Mouse (Mus musculus) intestine, postnatal 0 days (tissue): Measurements from ENCODE around the gene Sass6. TPM values are rescaled to one million over a fixed set of nuclear protein-coding genes. Genes with fewer than 3 reads are reported as not detected.

ENCODE experiments used
- ATAC-seq: fragments of 200-750 bp; cut with Nextera tagmentation; 2 replicates; pipeline ENCODE4 v1.8.0; 2017; ENCODE audit warnings: mild to moderate bottlenecking, moderate TSS enrichment, moderate library complexity
- H3K27ac ChIP-seq: fragments of 300-500 bp; sonication (generic); 2 replicates; pipeline ENCODE4 v1.5.1; 2014; ENCODE audit warnings: mild to moderate bottlenecking, low read depth, low read length, moderate library complexity
- H3K27me3 ChIP-seq: fragments of 300-500 bp; sonication (generic); replicated peaks from 2 replicates; pipeline ENCODE4 v1.6.1; 2014; ENCODE audit warnings: low read length, mixed read lengths; ENCODE audit not compliant: control insufficient read depth, insufficient read depth
- H3K36me3 ChIP-seq: fragments of 300-500 bp; sonication (generic); 2 replicates; pipeline ENCODE4 v1.6.1; 2014; ENCODE audit warnings: mild to moderate bottlenecking, moderate library complexity; ENCODE audit not compliant: control insufficient read depth, insufficient read depth
- H3K4me1 ChIP-seq: fragments of 300-500 bp; sonication (generic); replicated peaks from 2 replicates; pipeline ENCODE4 v1.6.1; 2014; ENCODE audit warnings: antibody characterized with exemption, low read length, mixed read lengths; ENCODE audit not compliant: control insufficient read depth, insufficient read depth
- H3K4me2 ChIP-seq: fragments of 300-500 bp; sonication (generic); replicated peaks from 2 replicates; pipeline ENCODE4 v1.6.1; 2014; ENCODE audit warnings: low read depth, mild to moderate bottlenecking, moderate library complexity
- H3K4me3 ChIP-seq: fragments of 300-500 bp; sonication (generic); 2 replicates; pipeline ENCODE4 v1.5.1; 2014; ENCODE audit warnings: low read depth, low read length
- H3K9ac ChIP-seq: fragments of 300-500 bp; sonication (generic); 2 replicates; pipeline ENCODE4 v1.6.1; 2014; ENCODE audit warnings: mild to moderate bottlenecking, low read depth, low read length
- H3K9me3 ChIP-seq: fragments of 300-500 bp; sonication (generic); 2 replicates; pipeline ENCODE4 v1.6.1; 2016; ENCODE audit warnings: mixed run types; ENCODE audit not compliant: control insufficient read depth
- CTCF ChIP-seq: sonication (generic); IDR thresholded peaks from 2 replicates; pipeline ENCODE4 v1.5.1; 2016; ENCODE audit warnings: low read depth, mild to moderate bottlenecking, control low read depth, antibody characterized with exemption, moderate library complexity
- WGBS: fragments of 180-500 bp; shearing (Covaris S2); extraction: QIAGEN DNeasy Blood & Tissue Kit; methylation state at CpG from one replicate; pipeline ENCODE4 v1.1.7; 2014; 5-methylcytosine and 5-hydroxymethylcytosine counted together
- polyA plus RNA-seq: library from polyadenylated mRNA; unstranded; fragments of >200 nt; fragmentation: Nextera tagmentation; extraction: Ambion mirVana; gene quantifications from 2 replicates; pipeline ENCODE4 v1.2.1, GENCODE M21; 2015

Sass6 gene
- polyA plus RNA-seq, 1 experiment from 2014 or later = 4.1 TPM

DNA sequence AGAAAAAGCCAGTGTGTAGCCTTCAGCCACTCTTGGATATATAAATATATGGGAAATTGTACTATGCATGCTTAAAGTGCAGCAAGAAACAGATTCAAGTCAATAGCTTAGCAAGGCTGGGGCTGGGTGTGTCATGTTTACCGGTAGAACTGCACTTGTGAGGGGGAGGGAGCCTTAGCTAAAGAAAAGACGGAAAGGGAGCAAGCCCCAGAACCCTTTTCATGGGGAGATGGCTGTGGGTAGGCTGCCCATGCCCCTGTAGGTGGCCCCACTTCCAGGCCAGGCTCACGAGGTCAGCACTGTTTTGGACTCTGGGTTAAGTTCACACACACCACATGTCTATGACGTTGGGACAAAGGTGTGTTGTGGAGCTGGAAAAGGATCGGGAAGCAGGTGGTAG lies 41.0 kb downstream of the Sass6 start:
- Histone ChIP-seq H3K9ac (no peak overlapping the region), H3K4me1 (0 out of 2 replicates have a peak, but pooled peaks cover 3% of the 10 kb centered on the region), H3K4me2 (no peak overlapping the region), H3K27ac (0 out of 2 replicates have a peak overlapping the region, but pooled peaks have one; percentile 15), H3K9me3 (no peaks in the 10 kb centered on the region), H3K4me3 (no peak overlapping the region), H3K27me3 (no peaks in the 10 kb centered on the region), H3K36me3 (peaks cover 68% of the 10 kb centered on the region)
- no peak for TF ChIP-seq CTCF
- no peak for ATAC-seq
- WGBS = 44% methylated on average over 5 of the region's 5 CpGs

DNA sequence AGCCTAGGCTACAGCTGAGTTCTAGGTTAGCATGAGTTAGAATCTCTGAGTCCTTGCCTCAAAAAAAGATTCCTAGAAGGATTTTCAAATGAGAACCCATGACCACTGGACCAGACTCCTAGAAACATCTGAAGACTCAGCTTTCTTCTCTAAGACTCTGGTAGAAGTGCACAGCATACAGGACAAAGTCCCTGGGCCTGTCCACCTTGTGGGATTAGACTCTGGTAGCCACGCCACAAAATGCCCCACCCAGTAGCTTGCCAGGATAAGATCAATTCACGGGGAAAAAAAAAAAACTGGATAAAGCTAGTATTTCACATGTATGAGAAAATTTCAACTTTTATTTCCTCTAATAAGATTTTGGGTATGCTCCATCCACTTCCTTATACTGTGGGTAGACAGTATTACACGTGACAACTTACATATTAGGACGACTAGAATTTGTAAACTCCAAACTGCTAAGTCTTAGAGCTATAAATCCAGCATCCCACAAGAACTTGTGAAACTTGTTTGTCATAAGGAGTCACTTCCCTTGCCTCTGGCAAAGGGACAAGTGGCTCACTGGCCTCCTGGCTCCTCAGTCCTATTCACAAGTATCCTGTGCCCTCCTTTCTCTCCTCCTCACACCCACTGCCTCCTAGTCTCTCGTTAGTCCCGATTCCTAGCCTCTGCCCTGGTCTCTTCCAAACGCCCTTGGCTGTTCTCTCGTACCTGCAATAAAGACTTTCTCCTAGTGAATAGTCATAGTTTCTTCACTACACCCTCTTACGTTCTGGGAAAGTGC lies 43.1 kb downstream of the Sass6 start:
- peak; percentile 84 for ATAC-seq
- H3K27ac ChIP-seq = no peak overlapping the region

DNA sequence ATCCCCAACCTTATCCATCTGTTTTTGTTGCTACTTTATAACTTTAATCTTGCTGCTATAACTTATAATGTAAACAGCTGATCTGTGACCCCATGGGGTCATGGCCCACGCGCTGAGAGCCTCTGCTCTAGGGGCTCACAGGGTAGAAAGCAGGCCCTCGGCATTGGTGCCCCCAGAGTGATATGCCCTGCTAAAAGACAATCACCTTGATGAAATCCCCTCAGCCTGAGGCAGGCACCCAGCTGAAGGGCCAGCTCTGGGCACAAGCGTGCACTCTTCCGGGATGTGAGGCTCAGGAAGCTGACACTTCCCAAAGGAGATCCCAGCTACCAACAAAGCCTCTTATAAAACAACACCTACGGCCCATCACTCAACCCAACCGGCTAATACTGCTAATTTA lies 43.8 kb downstream of the Sass6 start:
- 82% methylated on average over 7 of the region's 7 CpGs for WGBS

More for the DNA sequence above, 43.1 kb downstream of the Sass6 start:
- peaks cover 75% of the 10 kb centered on the region for H3K36me3 ChIP-seq
- TF ChIP-seq CTCF = no peak
- H3K27me3 ChIP-seq = no peaks in the 10 kb centered on the region
- 0 out of 2 replicates have a peak, but pooled peaks cover 3% of the 10 kb centered on the region for H3K4me1 ChIP-seq
- 52% methylated on average over 9 of the region's 9 CpGs for WGBS
- no peaks in the 10 kb centered on the region for H3K9me3 ChIP-seq
- no peak overlapping the region for H3K4me3 ChIP-seq
- H3K4me2 ChIP-seq = no peak overlapping the region
- no peak overlapping the region for H3K9ac ChIP-seq

GRCm38 (mm10) chr3:116640024-116640423 lies 45.2 kb downstream of the Sass6 start:
- H3K4me1 ChIP-seq = 0 out of 2 replicates have a peak, but pooled peaks cover 3% of the 10 kb centered on the region
- H3K27me3 ChIP-seq = no peaks in the 10 kb centered on the region
- H3K27ac ChIP-seq = no peak overlapping the region
- peaks cover 69% of the 10 kb centered on the region for H3K36me3 ChIP-seq
- no peak overlapping the region for H3K4me3 ChIP-seq
- TF ChIP-seq CTCF = no peak
- ATAC-seq = no peak
- no peak overlapping the region for H3K4me2 ChIP-seq
- H3K9ac ChIP-seq = no peak overlapping the region
- WGBS = 73% methylated on average over 1 of the region's 1 CpGs
- H3K9me3 ChIP-seq = no peaks in the 10 kb centered on the region

More for the DNA sequence above, 43.8 kb downstream of the Sass6 start:
- no peak overlapping the region; the same call in 1 of the 2 replicates for H3K27ac ChIP-seq
- H3K36me3 ChIP-seq = peaks cover 73% of the 10 kb centered on the region
- no peak for TF ChIP-seq CTCF
- 0 out of 2 replicates have a peak, but pooled peaks cover 3% of the 10 kb centered on the region for H3K4me1 ChIP-seq
- H3K9ac ChIP-seq = no peak overlapping the region
- no peak for ATAC-seq
- no peak overlapping the region for H3K4me3 ChIP-seq
- H3K4me2 ChIP-seq = no peak overlapping the region
- H3K27me3 ChIP-seq = no peaks in the 10 kb centered on the region
- H3K9me3 ChIP-seq = no peaks in the 10 kb centered on the region

DNA sequence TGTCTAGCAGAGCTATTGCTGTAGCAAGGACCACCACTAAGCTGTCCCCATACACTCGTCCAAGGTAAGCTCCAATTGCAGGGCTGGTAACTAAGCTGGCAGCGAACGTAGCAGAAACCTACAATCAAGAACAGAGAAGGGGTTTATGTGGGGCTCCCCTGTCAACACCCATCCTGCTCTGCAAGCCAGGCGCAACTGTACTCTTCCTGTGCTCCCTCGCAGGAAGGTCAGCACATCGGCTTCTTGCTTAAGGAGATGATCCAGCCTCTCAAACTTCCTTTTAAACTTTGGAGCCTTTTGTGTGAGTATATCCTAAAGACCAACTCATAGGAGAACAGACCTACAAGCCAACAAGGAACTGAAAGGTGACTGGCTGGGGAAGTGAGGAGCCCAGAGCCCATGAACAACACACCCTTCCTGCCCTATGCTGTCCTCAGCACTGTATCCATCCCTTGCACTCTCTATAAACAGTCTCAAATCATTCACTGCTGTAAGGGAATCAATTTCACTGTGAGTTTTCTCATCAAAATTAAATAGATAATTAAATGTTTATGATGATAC lies 47.1 kb downstream of the Sass6 start:
- 0 out of 2 replicates have a peak, but pooled peaks cover 3% of the 10 kb centered on the region for H3K4me1 ChIP-seq
- 92% methylated on average over 6 of the region's 6 CpGs for WGBS
- H3K36me3 ChIP-seq = peaks cover 67% of the 10 kb centered on the region
- ATAC-seq = no peak
- H3K9ac ChIP-seq = no peak overlapping the region
- H3K9me3 ChIP-seq = no peaks in the 10 kb centered on the region
- TF ChIP-seq CTCF = no peak
- H3K4me3 ChIP-seq = no peak overlapping the region
- H3K27me3 ChIP-seq = no peaks in the 10 kb centered on the region
- H3K27ac ChIP-seq = no peak overlapping the region
- no peak overlapping the region for H3K4me2 ChIP-seq

GRCm38 (mm10) chr3:116642373-116642772 lies 47.6 kb downstream of the Sass6 start:
- peaks cover 71% of the 10 kb centered on the region for H3K36me3 ChIP-seq
- H3K9me3 ChIP-seq = no peaks in the 10 kb centered on the region
- no peak for TF ChIP-seq CTCF
- ATAC-seq = no peak
- no peak overlapping the region for H3K27ac ChIP-seq
- H3K9ac ChIP-seq = no peak overlapping the region
- 0 out of 2 replicates have a peak, but pooled peaks cover 2% of the 10 kb centered on the region for H3K4me1 ChIP-seq
- H3K4me3 ChIP-seq = no peak overlapping the region
- WGBS = 91% methylated on average over 2 of the region's 2 CpGs
- no peaks in the 10 kb centered on the region for H3K27me3 ChIP-seq
- H3K4me2 ChIP-seq = no peak overlapping the region
